Mouse (Mus musculus): ENCODE data around the gene Tgfbr3. TPM values are rescaled to one million over a fixed set of nuclear protein-coding genes. Genes with fewer than 3 reads are reported as not detected.

Gene Tgfbr3
- polyA plus RNA-seq, 1 experiment: 0.71 TPM

DNA sequence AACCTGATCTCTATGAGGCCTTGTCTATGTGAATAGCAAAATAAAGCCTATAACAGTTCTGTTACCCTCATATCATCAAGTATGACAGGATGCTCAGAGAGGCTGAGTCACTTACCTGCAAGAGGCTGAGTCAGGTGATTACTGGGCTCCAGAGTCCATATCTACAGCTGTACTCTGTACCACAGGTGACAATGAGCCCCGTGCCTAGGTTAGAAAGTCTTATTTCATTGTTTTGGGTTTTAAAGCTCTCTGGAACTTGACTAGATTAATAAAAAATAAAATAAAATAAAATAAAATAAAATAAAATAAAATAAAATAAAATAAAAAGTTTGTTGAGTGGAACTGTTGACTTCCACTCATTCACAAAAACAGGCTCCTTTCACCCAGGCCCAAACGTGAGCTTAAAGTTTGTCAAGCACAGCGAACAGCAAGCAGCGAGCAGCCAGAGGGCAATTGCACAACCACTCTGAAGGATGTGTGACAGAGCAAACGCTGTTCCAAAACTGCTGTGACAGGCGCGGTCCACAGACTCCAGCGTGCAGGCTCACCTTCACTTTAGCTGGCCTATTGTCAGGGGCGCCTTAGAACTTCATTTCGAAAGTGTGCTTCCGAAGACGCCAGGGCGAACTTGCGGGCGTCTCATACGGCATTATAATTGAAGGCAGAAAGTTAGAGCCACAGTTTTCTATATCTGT, 6.5 kb upstream of the Tgfbr3 start:
- no peak overlapping the region for H3K4me3 ChIP-seq
- no peak overlapping the region for H3ac ChIP-seq (ENCODE audit: control insufficient read depth, insufficient read length)
- TF ChIP-seq REST (IDR thresholded peaks at IDR 0.05; ENCODE audit: insufficient read depth, insufficient read length): no peak
- no peaks in the 10 kb centered on the region for H3K36me3 ChIP-seq (ENCODE audit: control insufficient read depth, insufficient read depth)
- no peaks in the 10 kb centered on the region for H3K27me3 ChIP-seq (ENCODE audit: control insufficient read depth, insufficient read depth, insufficient read length)
- no peaks in the 10 kb centered on the region for H3K79me2 ChIP-seq (ENCODE audit: control insufficient read depth, insufficient read depth)
- no peak overlapping the region for H3K4me2 ChIP-seq (ENCODE audit: low read depth)

DNA sequence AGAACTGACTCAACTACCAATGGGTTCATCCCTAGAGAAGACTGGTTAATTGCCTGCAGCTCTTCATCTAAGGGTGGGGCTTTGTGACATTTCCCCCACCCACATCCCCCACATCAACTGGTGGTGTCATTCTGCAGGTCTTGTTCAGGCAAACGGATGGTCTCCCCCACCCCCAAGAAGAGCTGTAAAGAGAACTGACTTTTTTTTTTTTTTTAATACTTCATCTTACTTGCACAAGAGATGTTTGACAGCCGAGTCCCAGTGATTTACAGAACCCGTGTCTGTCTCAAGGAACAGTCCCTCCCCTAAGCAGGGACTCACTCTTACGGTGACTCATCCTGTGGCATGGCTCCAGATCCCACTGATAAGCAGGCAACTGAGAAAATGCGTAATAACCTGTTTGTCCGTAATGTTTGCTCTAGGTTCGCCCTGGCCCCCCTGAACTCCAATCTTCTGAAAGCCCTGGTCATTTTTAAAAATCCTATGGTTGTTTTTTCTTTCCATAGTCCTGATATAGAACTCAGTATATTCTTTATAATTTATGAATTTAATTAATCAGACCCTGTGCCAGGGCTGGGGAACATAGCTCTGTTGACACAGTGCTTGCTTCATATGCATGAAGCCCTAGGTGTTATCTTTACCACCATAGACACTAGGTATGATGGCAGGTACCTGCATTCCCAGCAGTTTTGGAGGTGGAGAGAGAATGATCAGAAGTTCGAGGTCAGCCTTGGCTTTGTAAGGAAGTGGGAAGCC, 5.8 kb upstream of the Tgfbr3 start:
- Histone ChIP-seq H3K27me3 (ENCODE audit: control insufficient read depth, insufficient read depth, insufficient read length) (peaks cover 2% of the 10 kb centered on the region), H3K79me2 (ENCODE audit: control insufficient read depth, insufficient read depth) (no peaks in the 10 kb centered on the region), H3K36me3 (ENCODE audit: control insufficient read depth, insufficient read depth) (no peaks in the 10 kb centered on the region), H3ac (ENCODE audit: control insufficient read depth, insufficient read length) (no peak overlapping the region), H3K4me3 (no peak overlapping the region), H3K4me2 (ENCODE audit: low read depth) (no peak overlapping the region)
- TF ChIP-seq CEBPB (IDR thresholded peaks at IDR 0.05; ENCODE audit: insufficient read depth, poor library complexity, severe bottlenecking): no peak
- TF ChIP-seq E2F4 (IDR thresholded peaks at IDR 0.05; ENCODE audit: insufficient read depth): no peak
- TF ChIP-seq MYOD1 (IDR thresholded peaks at IDR 0.05; ENCODE audit: control insufficient read depth in 1 of 3, insufficient read length in 2 of 3, low read depth in 2 of 3): no peak
- TF ChIP-seq POLR2AphosphoS2 (IDR thresholded peaks at IDR 0.05; ENCODE audit: insufficient read length, low read depth): no peak
- TF ChIP-seq TCF3 (IDR thresholded peaks at IDR 0.05; ENCODE audit: insufficient read length, low read depth): no peak
- no peak for TF ChIP-seq USF1 (IDR thresholded peaks at IDR 0.05; ENCODE audit: low read depth)
- TF ChIP-seq POLR2A (IDR thresholded peaks at IDR 0.05; ENCODE audit: insufficient read length, low read depth): no peak
- no peak for TF ChIP-seq SRF (IDR thresholded peaks at IDR 0.05; ENCODE audit: control insufficient read depth, insufficient read length, low read depth)
- TF ChIP-seq MYOG (IDR thresholded peaks at IDR 0.05; ENCODE audit: control insufficient read depth in 1 of 3, insufficient read depth in 1 of 3, insufficient read length in 2 of 3, low read depth in 2 of 3): no peak
- TF ChIP-seq REST (IDR thresholded peaks at IDR 0.05; ENCODE audit: insufficient read depth, insufficient read length): no peak
- no peak for TF ChIP-seq TCF12 (IDR thresholded peaks at IDR 0.05; ENCODE audit: insufficient read depth, poor library complexity, severe bottlenecking)
- TF ChIP-seq MAX (IDR thresholded peaks at IDR 0.05; ENCODE audit: low read depth): no peak

DNA sequence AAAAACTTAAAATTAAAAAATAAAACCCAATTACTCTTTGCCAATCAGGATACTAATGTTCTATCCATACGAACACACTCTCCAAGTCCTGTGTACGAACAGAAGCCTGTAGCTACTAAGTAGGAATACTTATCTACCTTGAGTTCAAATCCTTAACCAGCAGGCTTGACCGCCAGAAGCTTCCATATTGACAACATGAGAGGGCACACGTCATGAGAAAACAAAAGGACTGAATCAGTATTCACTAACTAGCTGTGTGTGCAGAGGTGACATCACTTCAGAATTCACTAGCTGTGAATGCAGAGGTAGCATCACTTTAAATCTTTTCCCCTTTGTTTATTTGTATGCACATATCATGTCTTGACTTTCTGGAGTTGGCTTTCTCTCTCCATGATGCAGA, 4.6 kb upstream of the Tgfbr3 start:
- no peak overlapping the region for H3K4me3 ChIP-seq
- no peaks in the 10 kb centered on the region for H3K36me3 ChIP-seq (ENCODE audit: control insufficient read depth, insufficient read depth)
- H3K79me2 ChIP-seq (ENCODE audit: control insufficient read depth, insufficient read depth): no peaks in the 10 kb centered on the region
- H3ac ChIP-seq (ENCODE audit: control insufficient read depth, insufficient read length): no peak overlapping the region
- TF ChIP-seq SRF (IDR thresholded peaks at IDR 0.05; ENCODE audit: control insufficient read depth, insufficient read length, low read depth) (no peak), MYOD1 (IDR thresholded peaks at IDR 0.05; ENCODE audit: control insufficient read depth in 1 of 3, insufficient read length in 2 of 3, low read depth in 2 of 3) (no peak), POLR2AphosphoS2 (IDR thresholded peaks at IDR 0.05; ENCODE audit: insufficient read length, low read depth) (no peak), REST (IDR thresholded peaks at IDR 0.05; ENCODE audit: insufficient read depth, insufficient read length) (no peak), MAX (IDR thresholded peaks at IDR 0.05; ENCODE audit: low read depth) (no peak), MYOG (IDR thresholded peaks at IDR 0.05; ENCODE audit: control insufficient read depth in 1 of 3, insufficient read depth in 1 of 3, insufficient read length in 2 of 3, low read depth in 2 of 3) (no peak), E2F4 (IDR thresholded peaks at IDR 0.05; ENCODE audit: insufficient read depth) (no peak), TCF12 (IDR thresholded peaks at IDR 0.05; ENCODE audit: insufficient read depth, poor library complexity, severe bottlenecking) (no peak), POLR2A (IDR thresholded peaks at IDR 0.05; ENCODE audit: insufficient read length, low read depth) (no peak), TCF3 (IDR thresholded peaks at IDR 0.05; ENCODE audit: insufficient read length, low read depth) (no peak), CEBPB (IDR thresholded peaks at IDR 0.05; ENCODE audit: insufficient read depth, poor library complexity, severe bottlenecking) (no peak), USF1 (IDR thresholded peaks at IDR 0.05; ENCODE audit: low read depth) (no peak)
- H3K27me3 ChIP-seq (ENCODE audit: control insufficient read depth, insufficient read depth, insufficient read length): peaks cover 7% of the 10 kb centered on the region
- H3K4me2 ChIP-seq (ENCODE audit: low read depth): no peak overlapping the region

DNA sequence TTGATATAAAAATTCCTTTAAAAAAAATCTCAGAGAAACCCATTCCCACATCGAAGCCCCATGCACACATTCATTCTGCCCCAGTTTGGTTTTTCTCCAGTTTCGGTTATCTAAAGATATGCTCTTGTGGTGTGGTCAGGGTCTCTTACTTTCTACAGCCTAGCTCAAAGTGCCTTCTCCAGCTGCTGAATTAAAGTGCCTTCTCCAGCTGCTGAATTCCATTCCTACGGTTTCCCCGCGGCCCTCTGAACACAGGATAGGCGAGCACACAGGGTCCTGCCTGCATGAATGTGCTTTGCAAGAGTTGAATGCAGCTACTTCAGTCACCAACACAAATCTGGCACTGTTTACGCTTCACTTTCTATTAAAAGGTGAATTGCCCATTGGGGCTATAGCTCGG, 557 bp upstream of the Tgfbr3 start:
- TF ChIP-seq MYOG (IDR thresholded peaks at IDR 0.05; ENCODE audit: control insufficient read depth in 1 of 3, insufficient read depth in 1 of 3, insufficient read length in 2 of 3, low read depth in 2 of 3) (no peak), TCF12 (IDR thresholded peaks at IDR 0.05; ENCODE audit: insufficient read depth, poor library complexity, severe bottlenecking) (no peak), MAX (IDR thresholded peaks at IDR 0.05; ENCODE audit: low read depth) (no peak), CEBPB (IDR thresholded peaks at IDR 0.05; ENCODE audit: insufficient read depth, poor library complexity, severe bottlenecking) (no peak), SRF (IDR thresholded peaks at IDR 0.05; ENCODE audit: control insufficient read depth, insufficient read length, low read depth) (no peak), USF1 (IDR thresholded peaks at IDR 0.05; ENCODE audit: low read depth) (no peak), REST (IDR thresholded peaks at IDR 0.05; ENCODE audit: insufficient read depth, insufficient read length) (no peak), POLR2AphosphoS2 (IDR thresholded peaks at IDR 0.05; ENCODE audit: insufficient read length, low read depth) (no peak), E2F4 (IDR thresholded peaks at IDR 0.05; ENCODE audit: insufficient read depth) (no peak), TCF3 (IDR thresholded peaks at IDR 0.05; ENCODE audit: insufficient read length, low read depth) (no peak), MYOD1 (IDR thresholded peaks at IDR 0.05; ENCODE audit: control insufficient read depth in 1 of 3, insufficient read length in 2 of 3, low read depth in 2 of 3) (no peak), POLR2A (IDR thresholded peaks at IDR 0.05; ENCODE audit: insufficient read length, low read depth) (no peak)
- Histone ChIP-seq H3K79me2 (ENCODE audit: control insufficient read depth, insufficient read depth) (no peaks in the 10 kb centered on the region), H3K4me3 (peak overlapping the region; percentile 22), H3K36me3 (ENCODE audit: control insufficient read depth, insufficient read depth) (no peaks in the 10 kb centered on the region), H3ac (ENCODE audit: control insufficient read depth, insufficient read length) (no peak overlapping the region), H3K27me3 (ENCODE audit: control insufficient read depth, insufficient read depth, insufficient read length) (peaks cover 16% of the 10 kb centered on the region), H3K4me2 (ENCODE audit: low read depth) (no peak overlapping the region)

Data from myocyte (in vitro differentiated cells).